Mouse (Mus musculus) midbrain, embryonic 14.5 days (tissue): ENCODE data around the gene Hyal1. TPM values are rescaled to one million over a fixed set of nuclear protein-coding genes. Genes with fewer than 3 reads are reported as not detected.
A peak's percentile ranks its signal among the peaks of the same experiment; 100 is the strongest.

Experiments
- ATAC-seq: fragments of 200-750 bp; cut with Nextera tagmentation; 2 replicates; pipeline ENCODE4 v1.8.0; 2017; ENCODE audit warnings: moderate number of reproducible peaks, moderate library complexity; ENCODE audit not compliant: low FRiP score, low TSS enrichment
- DNase-seq: peaks from one replicate; pipeline ENCODE4 v3.0.0-alpha.2; 2015
- H3K27ac ChIP-seq: fragments of 300-500 bp; sonication (generic); replicated peaks from 2 replicates; pipeline ENCODE4 v1.5.1; 2014; ENCODE audit warnings: mild to moderate bottlenecking, low read depth, low read length, moderate library complexity
- H3K27me3 ChIP-seq: fragments of 300-500 bp; sonication (generic); 2 replicates; pipeline ENCODE4 v1.6.1; 2014; ENCODE audit warnings: low read length, control low read depth, mixed read lengths; ENCODE audit not compliant: control insufficient read depth, insufficient read depth
- H3K36me3 ChIP-seq: fragments of 300-500 bp; sonication (generic); 2 replicates; pipeline ENCODE4 v1.6.1; 2014; ENCODE audit warnings: low read length, control low read depth; ENCODE audit not compliant: control insufficient read depth, insufficient read depth
- H3K4me1 ChIP-seq: fragments of 300-500 bp; sonication (generic); 2 replicates; pipeline ENCODE4 v1.6.1; 2014; ENCODE audit warnings: mild to moderate bottlenecking, antibody characterized with exemption, low read length, control low read depth; ENCODE audit not compliant: control insufficient read depth, insufficient read depth
- H3K4me2 ChIP-seq: fragments of 300-500 bp; sonication (generic); 2 replicates; pipeline ENCODE4 v1.6.1; 2014; ENCODE audit warnings: mild to moderate bottlenecking, low read length, moderate library complexity
- H3K4me3 ChIP-seq: fragments of 300-500 bp; sonication (generic); replicated peaks from 2 replicates; pipeline ENCODE4 v1.5.1; 2014; ENCODE audit warnings: low read depth, low read length
- H3K9ac ChIP-seq: fragments of 300-500 bp; sonication (generic); replicated peaks from 2 replicates; pipeline ENCODE4 v1.6.1; 2014; ENCODE audit warnings: mild to moderate bottlenecking, low read length, moderate library complexity
- H3K9me3 ChIP-seq: fragments of 300-500 bp; sonication (generic); 2 replicates; pipeline ENCODE4 v1.6.1; 2016; ENCODE audit warnings: low read length, control low read depth, mixed read lengths; ENCODE audit not compliant: control insufficient read depth
- WGBS: fragments of 180-500 bp; shearing (Covaris S2); extraction: QIAGEN DNeasy Blood & Tissue Kit; methylation state at CpG from one replicate; pipeline ENCODE4 v1.1.7; 2014; 5-methylcytosine and 5-hydroxymethylcytosine counted together
- polyA plus RNA-seq: library from polyadenylated mRNA; unstranded; fragments of >200 nt; fragmentation: Nextera tagmentation; extraction: Ambion mirVana; gene quantifications from 2 replicates; pipeline ENCODE4 v1.2.1, GENCODE M21; 2014

Hyal1 gene
- polyA plus RNA-seq, 1 experiment from 2014 or later, result 3.4 TPM

GRCm38 (mm10) chr9:107541474-107542351 is 35.0 kb upstream of the Hyal1 start, which contains the start of the genes Cyb561d2 and Nprl2:
Gene Cyb561d2, minus strand, starts transcription at chr9:107542193.
Gene Nprl2, plus strand, starts transcription at chr9:107542226.
- peaks cover 53% of the 10 kb centered on the region for H3K36me3 ChIP-seq
- WGBS, result under 1% methylated on average over 46 of the region's 46 CpGs
- DNase-seq (peak; percentile 97), ATAC-seq (peak; percentile 91)
- no peaks in the 10 kb centered on the region for H3K27me3 ChIP-seq
- H3K4me1 ChIP-seq, result peaks cover 21% of the 10 kb centered on the region
- peak within 1 kb of the TSS; percentile 92 for H3K4me2 ChIP-seq
- peak within 1 kb of the TSS; percentile 63 for H3K4me3 ChIP-seq
- H3K9me3 ChIP-seq, result no peaks in the 10 kb centered on the region
- H3K9ac ChIP-seq, result peak within 1 kb of the TSS; percentile 59
- H3K27ac ChIP-seq, result peak within 1 kb of the TSS; percentile 61

- ATAC-seq (no peak), DNase-seq (no peak)
- H3K4me3 ChIP-seq, result peak overlapping the region; percentile 63
- H3K4me1 ChIP-seq, result peaks cover 21% of the 10 kb centered on the region
- peak overlapping the region; percentile 53; the same call in 1 of the 2 replicates for H3K27ac ChIP-seq
- H3K36me3 ChIP-seq, result peaks cover 48% of the 10 kb centered on the region
- H3K4me2 ChIP-seq, result peak overlapping the region; percentile 92
- no peaks in the 10 kb centered on the region for H3K27me3 ChIP-seq
- peak overlapping the region; percentile 59 for H3K9ac ChIP-seq
- no peaks in the 10 kb centered on the region for H3K9me3 ChIP-seq
- WGBS, result 3% methylated on average over 11 of the region's 11 CpGs
These were observed 34.4 kb upstream of the Hyal1 start for GRCm38 (mm10) chr9:107542352-107542686.

GRCm38 (mm10) chr9:107542721-107543120 is 34.0 kb upstream of the Hyal1 start:
- peak overlapping the region; percentile 92 for H3K4me2 ChIP-seq
- H3K27ac ChIP-seq, result no peak overlapping the region
- ATAC-seq, result no peak
- peaks cover 44% of the 10 kb centered on the region for H3K36me3 ChIP-seq
- H3K4me1 ChIP-seq, result peaks cover 25% of the 10 kb centered on the region
- no peaks in the 10 kb centered on the region for H3K9me3 ChIP-seq
- no peaks in the 10 kb centered on the region for H3K27me3 ChIP-seq
- no peak overlapping the region for H3K9ac ChIP-seq
- H3K4me3 ChIP-seq, result peak overlapping the region; percentile 63
- no peak for DNase-seq
- WGBS, result 50% methylated on average over 8 of the region's 8 CpGs

GRCm38 (mm10) chr9:107543299-107543698 is 33.4 kb upstream of the Hyal1 start:
- no peak for ATAC-seq
- DNase-seq, result no peak
- Histone ChIP-seq H3K4me1 (peaks cover 25% of the 10 kb centered on the region), H3K9me3 (no peaks in the 10 kb centered on the region), H3K36me3 (peaks cover 38% of the 10 kb centered on the region), H3K4me3 (no peak overlapping the region), H3K27ac (no peak overlapping the region), H3K4me2 (no peak overlapping the region), H3K9ac (no peak overlapping the region), H3K27me3 (no peaks in the 10 kb centered on the region)
- 87% methylated on average over 11 of the region's 11 CpGs for WGBS

- ATAC-seq (no peak), DNase-seq (no peak)
- Histone ChIP-seq H3K27ac (no peak overlapping the region), H3K9ac (no peak overlapping the region), H3K4me1 (peaks cover 25% of the 10 kb centered on the region), H3K4me2 (no peak overlapping the region), H3K9me3 (no peaks in the 10 kb centered on the region), H3K4me3 (no peak overlapping the region), H3K36me3 (peaks cover 28% of the 10 kb centered on the region), H3K27me3 (no peaks in the 10 kb centered on the region)
- 95% methylated on average over 17 of the region's 17 CpGs for WGBS
These were observed 32.5 kb upstream of the Hyal1 start for GRCm38 (mm10) chr9:107544196-107544700.

GRCm38 (mm10) chr9:107544729-107545128 is 32.0 kb upstream of the Hyal1 start:
- Histone ChIP-seq H3K9ac (no peak overlapping the region), H3K36me3 (peaks cover 24% of the 10 kb centered on the region), H3K4me3 (no peak overlapping the region), H3K27ac (no peak overlapping the region), H3K4me2 (no peak overlapping the region), H3K27me3 (no peaks in the 10 kb centered on the region), H3K9me3 (no peaks in the 10 kb centered on the region), H3K4me1 (peaks cover 25% of the 10 kb centered on the region)
- no peak for DNase-seq
- WGBS, result 92% methylated on average over 12 of the region's 12 CpGs
- ATAC-seq, result no peak

- no peaks in the 10 kb centered on the region for H3K9me3 ChIP-seq
- H3K4me1 ChIP-seq, result peaks cover 25% of the 10 kb centered on the region
- 88% methylated on average over 10 of the region's 10 CpGs for WGBS
- no peak overlapping the region for H3K9ac ChIP-seq
- H3K27me3 ChIP-seq, result peaks cover 2% of the 10 kb centered on the region
- ATAC-seq, result no peak
- H3K4me2 ChIP-seq, result no peak overlapping the region
- DNase-seq, result no peak
- no peak overlapping the region for H3K27ac ChIP-seq
- peaks cover 19% of the 10 kb centered on the region for H3K36me3 ChIP-seq
- no peak overlapping the region for H3K4me3 ChIP-seq
These were observed 31.5 kb upstream of the Hyal1 start for GRCm38 (mm10) chr9:107545199-107545598.

GRCm38 (mm10) chr9:107545602-107546001 is 31.1 kb upstream of the Hyal1 start:
- Histone ChIP-seq H3K36me3 (peaks cover 19% of the 10 kb centered on the region), H3K27ac (no peak overlapping the region), H3K4me1 (peaks cover 25% of the 10 kb centered on the region), H3K9ac (no peak overlapping the region), H3K4me2 (no peak overlapping the region), H3K4me3 (no peak overlapping the region), H3K27me3 (peaks cover 6% of the 10 kb centered on the region), H3K9me3 (no peaks in the 10 kb centered on the region)
- DNase-seq (peak; percentile 88), ATAC-seq (no peak)
- WGBS, result 5% methylated on average over 3 of the region's 3 CpGs
